Mouse (Mus musculus) hematopoietic stem cell, adult 5-6 weeks (primary cell): Measurements from ENCODE around the gene Olfr934. TPM values are rescaled to one million over a fixed set of nuclear protein-coding genes. Genes with fewer than 3 reads are reported as not detected.

Experiments used
- ATAC-seq, 2 experiments: fragments of 125-278 bp in 1 of 2; replicated peaks in 1 of 2; 2 replicates each; pipeline ENCODE4 v1.8.0; 2016 to 2017; ENCODE audit warnings: inconsistent platforms in 2 of 2, mild to moderate bottlenecking in 2 of 2, moderate number of reproducible peaks in 2 of 2, low read depth in 1 of 2, moderate TSS enrichment in 1 of 2; ENCODE audit not compliant: low FRiP score in 2 of 2, poor library complexity in 2 of 2, severe bottlenecking in 2 of 2, insufficient read depth in 1 of 2, low TSS enrichment in 1 of 2
- total RNA-seq: library from RNA; stranded (forward); fragments of 172-1452, 232-1000 nt; gene quantifications from 2 replicates; pipeline ENCODE4 v1.2.3, GENCODE M21; 2017

Olfr934 gene
- total RNA-seq: not detected in 2 replicates

GRCm38 (mm10) chr9:38988215-38988614, at the start of gene Olfr934:
Olfr934 (minus strand) TSS chr9:38988315.
- no peak for ATAC-seq

DNA sequence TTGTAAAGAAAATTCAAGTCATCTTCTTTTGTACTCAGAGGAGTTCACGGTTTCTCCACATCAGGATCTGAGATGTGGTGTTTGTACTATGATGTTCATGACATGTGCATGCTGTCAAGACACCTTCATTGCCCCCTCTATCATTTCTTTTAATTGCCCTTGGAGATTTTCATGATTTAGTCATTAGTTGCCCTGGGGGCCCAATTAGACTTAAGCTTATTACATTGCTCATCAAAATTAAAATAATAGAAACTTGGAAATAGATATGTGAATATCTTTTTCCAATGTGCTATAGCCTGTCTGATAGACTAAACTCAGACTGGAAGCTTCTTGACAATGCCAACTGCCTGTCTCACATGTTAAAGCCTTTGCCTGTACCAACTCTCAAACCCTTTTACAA, 35.2 kb upstream of the Olfr934 start, which contains the start of gene Olfr146:
Gene Olfr146 (minus strand): TSS at position 101 of the 400 bp plus-strand sequence.
- ATAC-seq: no peak

GRCm38 (mm10) chr9:38999583-38999982, 11.5 kb upstream of the Olfr934 start, which contains the start of gene Olfr935:
Olfr935 (minus strand) TSS chr9:38999683.
- no peak for ATAC-seq

- no peak for ATAC-seq
Observed at GRCm38 (mm10) chr9:38972013-38972412, 16.1 kb downstream of the Olfr934 start, which contains the start of gene Olfr933. Olfr933 (plus strand) TSS chr9:38972313.

GRCm38 (mm10) chr9:38954124-38954416, 34.0 kb downstream of the Olfr934 start:
- ATAC-seq: no peak

DNA sequence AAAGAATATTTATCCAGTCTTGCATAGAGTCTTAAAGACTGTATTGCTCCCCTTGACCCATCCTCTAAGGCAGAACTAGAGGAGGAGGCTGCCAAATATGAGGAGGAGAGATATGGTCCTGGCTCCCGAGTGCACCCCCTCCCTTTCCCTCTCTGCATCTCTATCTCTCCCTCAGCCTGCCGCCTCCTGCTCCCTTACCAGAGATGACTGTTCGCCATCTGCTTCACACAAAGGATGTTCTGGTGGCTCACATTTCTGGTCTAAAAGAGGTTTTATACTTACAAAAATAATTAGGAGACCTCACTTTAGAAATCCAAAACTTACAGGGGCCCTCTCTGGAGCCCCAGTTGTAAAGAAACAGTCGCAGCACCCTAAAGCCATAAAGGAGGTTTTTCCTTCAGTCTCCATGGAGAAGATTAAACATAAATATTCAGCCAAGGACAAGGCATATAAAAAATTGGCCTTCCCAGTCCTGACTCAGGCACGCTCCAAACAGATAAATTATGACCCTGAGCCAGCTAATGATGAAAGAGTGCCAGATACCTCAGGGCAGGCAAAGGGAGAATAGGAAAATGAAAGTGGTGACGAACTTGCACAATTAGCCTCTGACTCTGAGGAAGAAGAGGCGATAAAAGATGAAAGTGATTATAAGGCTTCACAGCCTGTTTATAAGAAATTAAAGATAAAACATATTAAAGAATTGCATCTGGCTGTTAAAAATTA, 34.6 kb downstream of the Olfr934 start:
- ATAC-seq: no peak

Other genes starting within 250 kb of the Olfr934 start
- 0.75 and 1.2 TPM in 2 replicates for gene Olfr920, start 236.0 kb downstream of the Olfr934 start, total RNA-seq
- not detected in 2 replicates for gene Olfr921, start 215.2 kb downstream of the Olfr934 start, total RNA-seq
- not detected in 2 replicates for gene Olfr922, start 173.7 kb downstream of the Olfr934 start, total RNA-seq
- not detected in 2 replicates for gene Olfr923, start 161.8 kb downstream of the Olfr934 start, total RNA-seq
- not detected in 2 replicates for gene Olfr924, start 143.9 kb downstream of the Olfr934 start, total RNA-seq
- not detected in 2 replicates for gene Olfr26, start 133.3 kb downstream of the Olfr934 start, total RNA-seq
- gene Olfr926, start 111.2 kb downstream of the Olfr934 start, total RNA-seq: not detected in 2 replicates
- gene Olfr930, start 58.5 kb downstream of the Olfr934 start, total RNA-seq: not detected in 2 replicates
- gene Olfr933, start 16.0 kb downstream of the Olfr934 start, total RNA-seq: not detected in 2 replicates
- gene Olfr935, start 11.4 kb upstream of the Olfr934 start, total RNA-seq: not detected in 2 replicates
- not detected in 2 replicates for gene Olfr146, start 35.1 kb upstream of the Olfr934 start, total RNA-seq
- gene Olfr937, start 76.6 kb upstream of the Olfr934 start, total RNA-seq: not detected in 2 replicates
- gene Olfr938, start 90.6 kb upstream of the Olfr934 start, total RNA-seq: not detected in 2 replicates
- not detected in 2 replicates for gene Olfr27, start 139.8 kb upstream of the Olfr934 start, total RNA-seq
- gene Olfr943, start 178.0 kb upstream of the Olfr934 start, total RNA-seq: not detected in 2 replicates
- not detected in 2 replicates for gene Olfr944, start 213.6 kb upstream of the Olfr934 start, total RNA-seq